Mouse (Mus musculus): ENCODE measurements around the gene Rpl10a. TPM values are rescaled to one million over a fixed set of nuclear protein-coding genes. Genes with fewer than 3 reads are reported as not detected.
"Not testable (repeated sequence)": the region's sequence is repeated elsewhere in the genome, so short reads cannot be mapped to it uniquely, and the experiment has no call there.

Gene Rpl10a
- total and polyA plus RNA-seq, 2 experiments from 2014 or later = 255 to 939 TPM

- Histone ChIP-seq H3K4me3 (ENCODE audit: low read depth, low read length) (peak within 1 kb of the TSS; percentile 69), H3K27me3 (ENCODE audit: control insufficient read depth, insufficient read depth, low read length) (peaks cover 30% of the 10 kb centered on the region), H3K27ac (ENCODE audit: low read depth) (peak within 1 kb of the TSS; percentile 92), H3K9ac (replicated peaks; ENCODE audit: low read depth, low read length) (peak within 1 kb of the TSS; percentile 83), H3K36me3 (replicated peaks; ENCODE audit: control insufficient read depth, insufficient read depth, low read length) (no peaks in the 10 kb centered on the region), H3K9me3 (replicated peaks; ENCODE audit: control insufficient read depth, low read length) (no peaks in the 10 kb centered on the region), H3K4me1 (ENCODE audit: control insufficient read depth, insufficient read depth) (peaks cover 29% of the 10 kb centered on the region), H3K4me2 (ENCODE audit: low read depth, low read length) (peak within 1 kb of the TSS; percentile 93)
- WGBS = under 1% methylated on average over 42 of the region's 73 CpGs
- DNase-seq (ENCODE audit: low spot score) = peak; percentile 82
- peak; percentile 79 for ATAC-seq (ENCODE audit: insufficient read depth, low read depth)
- TF ChIP-seq CTCF (IDR thresholded peaks at IDR 0.05; ENCODE audit: low read depth) (0 out of 2 replicates have a peak, but pooled peaks have one; percentile 17), EP300 (IDR thresholded peaks at IDR 0.05; ENCODE audit: low read depth) (no peak)
These were observed 22.4 kb downstream of the Rpl10a start, which contains the start of gene Tead3 for GRCm38 (mm10) chr17:28350466-28351352. Tead3 (minus strand) TSS chr17:28350817.

- Histone ChIP-seq H3K4me2 (ENCODE audit: low read depth, low read length) (peak overlapping the region; percentile 93), H3K36me3 (replicated peaks; ENCODE audit: control insufficient read depth, insufficient read depth, low read length) (no peaks in the 10 kb centered on the region), H3K4me3 (ENCODE audit: low read depth, low read length) (peak overlapping the region; percentile 69), H3K9ac (replicated peaks; ENCODE audit: low read depth, low read length) (peak overlapping the region; percentile 83), H3K4me1 (ENCODE audit: control insufficient read depth, insufficient read depth) (peaks cover 27% of the 10 kb centered on the region), H3K9me3 (replicated peaks; ENCODE audit: control insufficient read depth, low read length) (no peaks in the 10 kb centered on the region), H3K27me3 (ENCODE audit: control insufficient read depth, insufficient read depth, low read length) (peaks cover 35% of the 10 kb centered on the region), H3K27ac (ENCODE audit: low read depth) (peak overlapping the region; percentile 80)
- no peak for TF ChIP-seq EP300 (IDR thresholded peaks at IDR 0.05; ENCODE audit: low read depth)
- TF ChIP-seq CTCF (IDR thresholded peaks at IDR 0.05; ENCODE audit: low read depth) = no peak
- DNase-seq (ENCODE audit: low spot score) (no peak), ATAC-seq (ENCODE audit: insufficient read depth, low read depth) (no peak)
- 2% methylated on average over 29 of the region's 29 CpGs for WGBS
These were observed 23.2 kb downstream of the Rpl10a start for GRCm38 (mm10) chr17:28351353-28351890.

- Histone ChIP-seq H3K27ac (ENCODE audit: low read depth) (no peak overlapping the region), H3K4me2 (ENCODE audit: low read depth, low read length) (no peak overlapping the region), H3K9me3 (replicated peaks; ENCODE audit: control insufficient read depth, low read length) (no peaks in the 10 kb centered on the region), H3K36me3 (replicated peaks; ENCODE audit: control insufficient read depth, insufficient read depth, low read length) (no peaks in the 10 kb centered on the region), H3K27me3 (ENCODE audit: control insufficient read depth, insufficient read depth, low read length) (peaks cover 41% of the 10 kb centered on the region), H3K9ac (replicated peaks; ENCODE audit: low read depth, low read length) (no peak overlapping the region), H3K4me3 (ENCODE audit: low read depth, low read length) (no peak overlapping the region), H3K4me1 (ENCODE audit: control insufficient read depth, insufficient read depth) (peaks cover 26% of the 10 kb centered on the region)
- 51% methylated on average over 11 of the region's 11 CpGs for WGBS
- TF ChIP-seq CTCF (IDR thresholded peaks at IDR 0.05; ENCODE audit: low read depth) (no peak), EP300 (IDR thresholded peaks at IDR 0.05; ENCODE audit: low read depth) (no peak)
- DNase-seq (ENCODE audit: low spot score) (no peak), ATAC-seq (ENCODE audit: insufficient read depth, low read depth) (no peak)
These were observed 23.7 kb downstream of the Rpl10a start for GRCm38 (mm10) chr17:28352018-28352417.

- H3K36me3 ChIP-seq (replicated peaks; ENCODE audit: control insufficient read depth, insufficient read depth, low read length) = no peaks in the 10 kb centered on the region
- 61% methylated on average over 12 of the region's 12 CpGs for WGBS
- H3K4me2 ChIP-seq (ENCODE audit: low read depth, low read length) = no peak overlapping the region
- peaks cover 72% of the 10 kb centered on the region for H3K27me3 ChIP-seq (ENCODE audit: control insufficient read depth, insufficient read depth, low read length)
- TF ChIP-seq CTCF (IDR thresholded peaks at IDR 0.05; ENCODE audit: low read depth) = no peak
- TF ChIP-seq EP300 (IDR thresholded peaks at IDR 0.05; ENCODE audit: low read depth) = no peak
- H3K9ac ChIP-seq (replicated peaks; ENCODE audit: low read depth, low read length) = no peak overlapping the region
- H3K4me1 ChIP-seq (ENCODE audit: control insufficient read depth, insufficient read depth) = peaks cover 12% of the 10 kb centered on the region; the same call in 1 of the 2 replicates
- no peak overlapping the region for H3K4me3 ChIP-seq (ENCODE audit: low read depth, low read length)
- DNase-seq (ENCODE audit: low spot score) = peak; percentile 72
- no peak overlapping the region for H3K27ac ChIP-seq (ENCODE audit: low read depth)
- H3K9me3 ChIP-seq (replicated peaks; ENCODE audit: control insufficient read depth, low read length) = no peaks in the 10 kb centered on the region
- peak; percentile 45; the same call in 1 of the 2 replicates for ATAC-seq (ENCODE audit: insufficient read depth, low read depth)
These were observed 27.6 kb downstream of the Rpl10a start for GRCm38 (mm10) chr17:28355871-28356270.

GRCm38 (mm10) chr17:28358576-28359261 lies 30.4 kb downstream of the Rpl10a start:
- not testable (repeated sequence) for H3K4me3 ChIP-seq (ENCODE audit: low read depth, low read length); H3K4me2 ChIP-seq (ENCODE audit: low read depth, low read length); H3K36me3 ChIP-seq (replicated peaks; ENCODE audit: control insufficient read depth, insufficient read depth, low read length); H3K27ac ChIP-seq (ENCODE audit: low read depth); DNase-seq (ENCODE audit: low spot score); H3K9ac ChIP-seq (replicated peaks; ENCODE audit: low read depth, low read length); H3K9me3 ChIP-seq (replicated peaks; ENCODE audit: control insufficient read depth, low read length); ATAC-seq (ENCODE audit: insufficient read depth, low read depth)
- Histone ChIP-seq H3K4me1 (ENCODE audit: control insufficient read depth, insufficient read depth) (0 out of 2 replicates have a peak, but pooled peaks cover 11% of the 10 kb centered on the region), H3K27me3 (ENCODE audit: control insufficient read depth, insufficient read depth, low read length) (peaks cover 71% of the 10 kb centered on the region)
- 24% methylated on average over 22 of the region's 24 CpGs for WGBS
